Mouse (Mus musculus) liver, embryonic 16.5 days (tissue): ENCODE measurements around the gene Top2a. TPM values are rescaled to one million over a fixed set of nuclear protein-coding genes. Genes with fewer than 3 reads are reported as not detected.
A peak's percentile ranks its signal among the peaks of the same experiment; 100 is the strongest.

Experiments used
- ATAC-seq: fragments of 200-750 bp; cut with Nextera tagmentation; 2 replicates; pipeline ENCODE4 v1.8.0; 2017; ENCODE audit warnings: low read depth, mild to moderate bottlenecking, moderate number of reproducible peaks, moderate library complexity
- H3K27ac ChIP-seq: fragments of 300-500 bp; sonication (generic); 2 replicates; pipeline ENCODE4 v1.5.1; 2014; ENCODE audit warnings: mild to moderate bottlenecking, low read length
- H3K27me3 ChIP-seq: fragments of 300-500 bp; sonication (generic); 2 replicates; pipeline ENCODE4 v1.6.1; 2014; ENCODE audit warnings: low read depth, low read length, mixed read lengths; ENCODE audit not compliant: control insufficient read depth, insufficient read depth
- H3K36me3 ChIP-seq: fragments of 300-500 bp; sonication (generic); 2 replicates; pipeline ENCODE4 v1.6.1; 2014; ENCODE audit warnings: mild to moderate bottlenecking; ENCODE audit not compliant: control insufficient read depth, insufficient read depth
- H3K4me1 ChIP-seq: fragments of 300-500 bp; sonication (generic); 2 replicates; pipeline ENCODE4 v1.6.1; 2014; ENCODE audit warnings: low read depth, low read length, mixed read lengths; ENCODE audit not compliant: control insufficient read depth
- H3K4me2 ChIP-seq: fragments of 300-500 bp; sonication (generic); 2 replicates; pipeline ENCODE4 v1.6.1; 2014; ENCODE audit warnings: low read depth, low read length, mixed read lengths
- H3K4me3 ChIP-seq: fragments of 300-500 bp; sonication (generic); 2 replicates; pipeline ENCODE4 v1.5.1; 2014; ENCODE audit warnings: low read depth, mild to moderate bottlenecking, low read length
- H3K9ac ChIP-seq: fragments of 300-500 bp; sonication (generic); 2 replicates; pipeline ENCODE4 v1.6.1; 2014; ENCODE audit warnings: low read depth, low read length
- H3K9me3 ChIP-seq: fragments of 300-500 bp; sonication (generic); replicated peaks from 2 replicates; pipeline ENCODE4 v1.6.1; 2016; ENCODE audit warnings: low read length; ENCODE audit not compliant: control insufficient read depth
- WGBS: fragments of 180-500 bp; shearing (Covaris S2); extraction: QIAGEN DNeasy Blood & Tissue Kit; methylation state at CpG from one replicate; pipeline ENCODE4 v1.1.7; 2014; ENCODE audit not compliant: insufficient replicate concordance; 5-methylcytosine and 5-hydroxymethylcytosine counted together
- polyA plus RNA-seq: library from polyadenylated mRNA; unstranded; fragments of >200 nt; fragmentation: Nextera tagmentation; extraction: Ambion mirVana; gene quantifications from 2 replicates; pipeline ENCODE4 v1.2.1, GENCODE M21; 2015

Gene Top2a
- polyA plus RNA-seq, 1 experiment from 2014 or later: 189 TPM

DNA sequence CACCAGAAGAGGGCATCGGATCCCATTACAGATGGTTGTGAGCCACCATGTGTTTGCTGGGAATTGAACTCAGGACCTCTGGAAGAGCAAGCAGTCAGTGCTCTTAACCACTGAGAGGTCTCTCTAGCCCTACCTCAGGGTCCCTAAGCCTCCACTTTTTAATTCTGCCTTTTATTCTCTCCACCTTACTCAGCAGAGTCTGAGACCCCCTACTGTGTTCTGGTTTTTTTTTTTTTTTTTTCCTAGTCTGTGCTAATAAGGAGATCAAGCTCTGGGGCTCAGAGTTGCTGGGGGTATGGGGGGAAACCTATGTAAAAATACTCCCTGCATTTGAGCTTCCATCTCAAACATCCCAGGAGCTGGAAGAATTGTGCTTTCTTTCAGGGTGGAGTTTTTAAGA, 71.9 kb downstream of the Top2a start:
- Histone ChIP-seq H3K4me2 (no peak overlapping the region), H3K4me1 (peaks cover 58% of the 10 kb centered on the region), H3K4me3 (no peak overlapping the region), H3K9me3 (no peaks in the 10 kb centered on the region), H3K36me3 (no peaks in the 10 kb centered on the region), H3K27me3 (no peaks in the 10 kb centered on the region), H3K9ac (no peak overlapping the region), H3K27ac (no peak overlapping the region)
- 67% methylated on average over 1 of the region's 1 CpGs for WGBS
- no peak for ATAC-seq

DNA sequence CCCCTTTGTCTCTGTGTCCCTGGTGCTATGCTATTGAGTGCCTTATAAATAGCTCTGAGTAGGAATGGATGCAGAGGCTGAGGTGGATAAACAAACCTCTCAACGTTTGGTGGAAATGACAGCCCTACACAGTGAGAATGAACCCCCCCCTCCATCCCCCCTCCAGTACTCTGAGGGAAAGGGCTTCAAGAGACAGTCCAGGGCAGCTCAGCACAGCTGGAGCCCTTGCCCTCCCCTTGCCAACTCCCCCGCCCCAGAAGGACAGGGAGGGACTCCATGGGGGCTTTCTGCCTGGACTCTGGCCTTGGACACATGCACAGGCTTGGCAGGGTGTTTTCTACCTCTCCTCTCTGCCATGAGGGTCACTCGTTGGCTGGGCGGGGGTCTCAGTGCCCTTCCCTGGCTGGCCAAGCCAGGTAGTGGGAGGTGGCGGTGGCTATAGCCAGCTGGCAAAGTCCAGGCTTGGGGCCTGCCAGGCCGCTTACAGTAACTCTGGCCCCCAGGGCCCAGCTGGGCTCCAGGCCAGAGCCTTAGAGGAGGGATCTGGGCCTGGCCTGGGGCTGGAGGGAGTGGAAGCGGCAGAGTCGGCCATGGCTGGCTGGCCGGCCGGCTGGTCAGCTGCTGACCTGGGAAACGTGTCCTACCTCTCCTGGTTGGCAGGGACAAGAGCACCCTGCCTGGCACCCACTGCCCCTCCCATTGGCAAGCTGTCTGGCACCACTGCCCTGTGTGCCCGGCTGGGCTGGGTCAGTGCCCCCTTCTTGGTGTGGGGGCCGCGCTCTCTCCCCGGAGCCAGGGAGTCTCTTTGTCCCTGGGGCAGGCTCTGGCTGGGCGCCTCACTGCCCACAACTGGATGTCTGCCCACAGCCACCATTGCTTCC, 72.7 kb downstream of the Top2a start:
- Histone ChIP-seq H3K36me3 (no peaks in the 10 kb centered on the region), H3K27ac (peak overlapping the region; percentile 45; the same call in 1 of the 2 replicates), H3K27me3 (no peaks in the 10 kb centered on the region), H3K4me3 (no peak overlapping the region), H3K4me1 (peaks cover 60% of the 10 kb centered on the region), H3K9ac (peak overlapping the region; percentile 15; the same call in 1 of the 2 replicates), H3K4me2 (no peak overlapping the region), H3K9me3 (no peaks in the 10 kb centered on the region)
- ATAC-seq: peak; percentile 23; the same call in 1 of the 2 replicates
- 63% methylated on average over 16 of the region's 16 CpGs for WGBS

DNA sequence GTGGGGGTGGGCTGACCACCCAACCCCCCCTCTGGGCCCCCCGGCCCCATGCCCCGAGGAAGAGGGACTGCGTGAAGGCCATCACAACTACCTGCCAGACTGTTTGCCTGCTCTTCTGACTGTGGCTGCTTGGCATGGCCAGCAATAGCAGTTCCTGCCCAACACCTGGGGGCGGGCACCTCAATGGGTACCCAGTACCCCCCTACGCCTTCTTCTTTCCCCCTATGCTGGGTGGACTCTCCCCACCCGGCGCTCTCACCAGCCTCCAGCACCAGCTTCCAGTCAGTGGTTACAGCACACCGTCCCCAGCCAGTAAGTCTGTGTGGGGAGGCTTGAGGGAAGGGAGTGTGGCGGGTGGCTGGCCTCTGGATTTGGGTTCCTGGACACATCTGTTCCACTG, 73.5 kb downstream of the Top2a start:
- WGBS: 73% methylated on average over 9 of the region's 9 CpGs
- H3K27ac ChIP-seq: no peak overlapping the region
- no peaks in the 10 kb centered on the region for H3K36me3 ChIP-seq

DNA sequence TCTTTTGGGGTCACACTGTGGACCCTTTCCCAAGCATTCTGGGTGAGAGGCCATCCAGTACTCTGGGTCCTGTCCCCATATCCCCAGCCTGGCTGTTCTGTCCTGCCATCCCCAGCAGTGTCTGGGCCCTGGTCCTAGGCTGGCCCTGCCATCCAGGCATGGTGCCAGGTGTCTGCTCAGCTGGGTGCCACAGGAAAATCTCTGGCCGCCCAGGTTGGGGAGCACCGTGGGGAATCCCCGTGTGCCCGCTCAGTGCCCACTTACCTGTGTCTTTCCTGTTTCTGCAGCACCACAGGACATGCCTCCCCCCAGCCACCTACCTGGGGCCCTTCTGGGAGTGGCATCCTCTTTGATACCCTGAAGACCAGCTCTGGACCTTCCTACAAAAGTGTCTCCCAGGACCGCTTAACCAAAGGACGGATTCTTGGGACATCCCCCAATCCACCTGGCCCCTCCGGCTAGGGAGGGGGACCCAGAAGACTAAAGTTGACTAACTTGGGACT, 74.0 kb downstream of the Top2a start:
- 75% methylated on average over 7 of the region's 7 CpGs for WGBS
- Histone ChIP-seq H3K9me3 (no peaks in the 10 kb centered on the region), H3K4me2 (no peak overlapping the region), H3K9ac (no peak overlapping the region), H3K27ac (no peak overlapping the region), H3K36me3 (no peaks in the 10 kb centered on the region), H3K4me1 (peaks cover 64% of the 10 kb centered on the region), H3K4me3 (no peak overlapping the region), H3K27me3 (no peaks in the 10 kb centered on the region)
- ATAC-seq: no peak

More for the DNA sequence above, 73.5 kb downstream of the Top2a start:
- no peaks in the 10 kb centered on the region for H3K9me3 ChIP-seq
- no peak overlapping the region for H3K4me2 ChIP-seq
- ATAC-seq: no peak
- H3K4me3 ChIP-seq: no peak overlapping the region
- H3K4me1 ChIP-seq: peaks cover 66% of the 10 kb centered on the region
- no peaks in the 10 kb centered on the region for H3K27me3 ChIP-seq
- H3K9ac ChIP-seq: no peak overlapping the region

DNA sequence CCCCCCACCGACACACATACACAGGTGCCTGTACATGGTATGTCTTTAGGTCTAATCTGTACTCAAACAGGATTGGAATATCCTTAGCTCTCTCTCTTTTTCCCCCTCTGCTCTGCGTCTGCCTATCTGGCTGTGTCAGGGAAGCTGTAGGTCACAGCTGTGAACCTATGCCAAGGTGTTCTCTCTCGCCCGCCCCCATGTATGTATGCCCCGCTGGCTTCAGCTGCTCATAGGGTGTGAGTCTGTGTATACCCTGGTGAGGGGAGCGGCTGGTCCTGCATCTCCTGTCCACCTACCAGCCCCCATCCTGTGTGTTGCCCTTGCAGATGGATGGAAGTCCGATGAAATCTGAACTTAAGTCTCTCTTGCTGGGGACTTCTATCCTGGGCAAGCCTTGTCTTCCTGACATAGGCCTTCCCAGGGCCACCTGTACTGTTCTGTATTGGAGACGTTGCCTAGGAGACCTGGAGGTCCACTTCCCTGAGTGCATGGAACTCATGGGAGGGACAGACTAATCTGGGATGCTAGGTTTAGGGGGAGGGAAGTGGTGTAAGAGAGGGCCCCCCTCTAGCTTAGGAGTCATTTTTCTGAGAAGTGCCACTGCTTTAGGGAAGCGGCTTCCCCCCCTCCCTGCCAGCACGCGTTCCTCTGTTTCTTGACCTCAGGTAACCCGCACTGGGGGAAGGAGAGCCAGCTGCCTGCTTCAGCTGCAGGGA, 74.6 kb downstream of the Top2a start:
- Histone ChIP-seq H3K9me3 (no peaks in the 10 kb centered on the region), H3K4me2 (no peak overlapping the region), H3K36me3 (no peaks in the 10 kb centered on the region), H3K4me3 (no peak overlapping the region), H3K9ac (no peak overlapping the region), H3K4me1 (peaks cover 65% of the 10 kb centered on the region), H3K27ac (no peak overlapping the region), H3K27me3 (no peaks in the 10 kb centered on the region)
- WGBS: 60% methylated on average over 12 of the region's 12 CpGs
- ATAC-seq: no peak

DNA sequence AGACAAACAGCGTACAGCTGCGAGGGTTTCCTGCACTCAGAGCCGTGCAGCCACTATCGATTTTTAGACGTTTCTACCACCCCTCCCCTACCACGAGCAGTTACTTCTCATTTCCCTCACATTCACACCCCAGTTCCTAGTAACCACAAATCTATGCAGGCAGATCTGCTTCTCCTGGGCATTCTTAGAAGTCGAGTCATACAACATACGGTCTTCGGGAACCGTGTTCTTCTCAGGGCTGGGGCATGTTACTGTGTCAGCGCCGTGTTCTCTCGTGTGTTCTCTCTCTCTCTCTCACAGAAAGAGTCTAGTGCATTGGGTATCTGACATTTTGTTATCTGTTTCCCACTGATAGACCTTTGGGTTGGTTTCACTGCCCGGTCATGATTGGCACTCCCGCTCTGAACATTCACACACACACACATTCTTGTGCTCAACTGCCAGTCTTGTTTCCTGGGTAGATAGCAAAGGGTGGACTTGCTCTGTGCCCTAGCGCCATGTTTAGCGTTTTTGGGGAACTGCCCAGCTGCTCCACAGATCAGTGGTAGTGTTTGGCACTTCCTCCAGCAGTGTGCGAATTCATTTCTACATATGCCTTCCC, 75.9 kb downstream of the Top2a start:
- H3K4me1 ChIP-seq: peaks cover 64% of the 10 kb centered on the region
- H3K9ac ChIP-seq: no peak overlapping the region; the same call in 1 of the 2 replicates
- ATAC-seq: no peak
- 7% methylated on average over 18 of the region's 18 CpGs for whole genome bisulfite sequencing
- H3K9me3 ChIP-seq: no peaks in the 10 kb centered on the region
- H3K4me2 ChIP-seq: peak overlapping the region; percentile 30
- no peaks in the 10 kb centered on the region for H3K27me3 ChIP-seq
- H3K36me3 ChIP-seq: no peaks in the 10 kb centered on the region
- H3K27ac ChIP-seq: peak overlapping the region; percentile 63
- no peak overlapping the region for H3K4me3 ChIP-seq

DNA sequence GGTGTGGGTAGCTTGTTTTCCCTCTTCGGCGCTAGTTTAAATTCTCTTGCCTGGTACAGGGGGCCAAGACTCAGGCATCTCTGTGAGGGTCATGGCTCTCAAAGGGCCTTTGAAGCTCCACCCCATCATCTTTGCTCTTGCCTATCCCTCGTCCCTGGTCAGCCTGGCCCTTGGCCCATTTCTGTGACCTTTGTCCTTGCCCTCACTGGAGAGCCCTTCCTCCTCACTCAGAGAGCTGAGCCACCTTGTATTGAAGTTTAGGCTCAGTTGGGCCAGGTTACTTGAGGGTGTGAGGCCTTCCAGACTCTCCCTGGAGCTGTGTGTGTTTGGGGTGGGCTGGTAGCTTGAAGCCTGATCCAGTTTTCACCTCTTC, 78.4 kb downstream of the Top2a start:
- Histone ChIP-seq H3K36me3 (no peaks in the 10 kb centered on the region), H3K4me1 (peaks cover 79% of the 10 kb centered on the region), H3K4me3 (no peak overlapping the region), H3K9me3 (no peaks in the 10 kb centered on the region), H3K27ac (peak overlapping the region; percentile 65), H3K27me3 (no peaks in the 10 kb centered on the region), H3K4me2 (0 out of 2 replicates have a peak overlapping the region, but pooled peaks have one; percentile 22), H3K9ac (no peak overlapping the region)
- peak; percentile 33; the same call in 1 of the 2 replicates for ATAC-seq
- 65% methylated on average over 3 of the region's 3 CpGs for WGBS

DNA sequence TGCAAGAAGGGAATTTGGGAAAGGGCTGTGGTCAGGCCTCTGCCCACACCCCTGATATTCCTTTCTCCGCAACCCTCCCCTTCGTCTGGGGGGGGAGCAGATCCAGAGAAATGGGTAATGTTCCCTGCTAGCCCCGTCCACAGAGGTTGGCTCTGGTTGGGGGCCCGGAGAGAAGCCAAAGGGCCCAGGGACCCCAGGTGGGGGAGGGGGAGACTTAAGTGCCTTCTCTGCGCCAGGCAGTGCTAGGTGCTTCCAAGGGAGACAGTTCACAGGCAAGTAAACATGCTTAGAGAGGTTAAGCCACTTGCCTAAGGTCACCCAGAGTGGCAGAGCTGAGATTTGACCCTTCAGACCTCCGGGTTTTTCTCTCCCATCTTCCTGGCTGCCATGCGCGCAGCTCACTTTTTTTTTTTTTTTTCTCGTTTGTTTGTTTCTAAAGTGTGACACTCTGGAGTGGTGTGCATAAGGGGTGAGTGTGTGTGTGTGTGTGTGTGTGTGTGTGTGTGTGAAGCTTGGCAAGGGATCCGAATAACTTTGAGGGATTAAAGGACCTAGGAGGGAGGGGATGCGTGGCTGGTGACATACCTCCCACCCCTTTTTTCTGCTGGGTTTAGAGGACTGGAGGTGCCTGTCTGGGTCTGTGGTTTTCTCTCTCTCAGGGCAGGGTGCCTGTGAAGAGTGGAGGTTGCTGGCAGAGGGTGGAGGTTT, 78.9 kb downstream of the Top2a start:
- ATAC-seq: no peak
- H3K4me3 ChIP-seq: no peak overlapping the region
- H3K9me3 ChIP-seq: no peaks in the 10 kb centered on the region
- no peak overlapping the region for H3K4me2 ChIP-seq
- H3K9ac ChIP-seq: no peak overlapping the region
- peak overlapping the region; percentile 57; the same call in 1 of the 2 replicates for H3K27ac ChIP-seq
- no peaks in the 10 kb centered on the region for H3K36me3 ChIP-seq
- 38% methylated on average over 11 of the region's 11 CpGs for WGBS
- no peaks in the 10 kb centered on the region for H3K27me3 ChIP-seq
- H3K4me1 ChIP-seq: peaks cover 80% of the 10 kb centered on the region
